Mouse (Mus musculus): Measurements from ENCODE around the gene Myb. TPM values are rescaled to one million over a fixed set of nuclear protein-coding genes. Genes with fewer than 3 reads are reported as not detected.

The Myb gene
- polyA plus RNA-seq, 1 experiment from 2014 or later, result 4.1 TPM

- Histone ChIP-seq H3K36me3 (ENCODE audit: insufficient read depth) (no peaks in the 10 kb centered on the region), H3K4me3 (ENCODE audit: low read depth, low read length) (no peak overlapping the region), H3K27me3 (ENCODE audit: insufficient read depth, low read length) (no peaks in the 10 kb centered on the region), H3K27ac (ENCODE audit: low read depth) (no peak overlapping the region), H3K9ac (no peak overlapping the region), H3K4me1 (ENCODE audit: insufficient read depth) (no peaks in the 10 kb centered on the region), H3K4me2 (no peak overlapping the region), H3K9me3 (ENCODE audit: low read depth, low read length) (no peaks in the 10 kb centered on the region)
- TF ChIP-seq CTCF (IDR thresholded peaks at IDR 0.05; ENCODE audit: low read depth), result no peak
- no peak for ATAC-seq (ENCODE audit: insufficient read depth)
- 82% methylated on average over 8 of the region's 8 CpGs for WGBS
- no peak for DNase-seq
Observed at GRCm38 (mm10) chr10:21082447-21082846, 78.3 kb downstream of the Myb start.

- H3K36me3 ChIP-seq (ENCODE audit: insufficient read depth), result no peaks in the 10 kb centered on the region
- 52% methylated on average over 14 of the region's 14 CpGs for WGBS
- no peak overlapping the region for H3K27ac ChIP-seq (ENCODE audit: low read depth)
- H3K9ac ChIP-seq, result no peak overlapping the region
- H3K4me3 ChIP-seq (ENCODE audit: low read depth, low read length), result no peak overlapping the region
- H3K4me1 ChIP-seq (ENCODE audit: insufficient read depth), result no peaks in the 10 kb centered on the region
- H3K4me2 ChIP-seq, result no peak overlapping the region
- ATAC-seq (ENCODE audit: insufficient read depth), result peak; percentile 28; the same call in 1 of the 2 replicates
- TF ChIP-seq CTCF (IDR thresholded peaks at IDR 0.05; ENCODE audit: low read depth), result no peak
- no peaks in the 10 kb centered on the region for H3K9me3 ChIP-seq (ENCODE audit: low read depth, low read length)
- no peak for DNase-seq
- H3K27me3 ChIP-seq (ENCODE audit: insufficient read depth, low read length), result no peaks in the 10 kb centered on the region
Observed at GRCm38 (mm10) chr10:21077151-21077719, 83.5 kb downstream of the Myb start.

- Histone ChIP-seq H3K27ac (ENCODE audit: low read depth) (no peak overlapping the region), H3K4me2 (no peak overlapping the region), H3K27me3 (ENCODE audit: insufficient read depth, low read length) (no peaks in the 10 kb centered on the region), H3K9me3 (ENCODE audit: low read depth, low read length) (no peaks in the 10 kb centered on the region), H3K4me3 (ENCODE audit: low read depth, low read length) (no peak overlapping the region), H3K9ac (no peak overlapping the region), H3K36me3 (ENCODE audit: insufficient read depth) (no peaks in the 10 kb centered on the region), H3K4me1 (ENCODE audit: insufficient read depth) (no peaks in the 10 kb centered on the region)
- ATAC-seq (ENCODE audit: insufficient read depth), result no peak
- DNase-seq, result no peak
- WGBS, result 82% methylated on average over 7 of the region's 7 CpGs
- no peak for TF ChIP-seq CTCF (IDR thresholded peaks at IDR 0.05; ENCODE audit: low read depth)
Observed at GRCm38 (mm10) chr10:21076731-21077130, 84.1 kb downstream of the Myb start.

GRCm38 (mm10) chr10:21076137-21076536 lies 84.6 kb downstream of the Myb start:
- Histone ChIP-seq H3K4me2 (no peak overlapping the region), H3K4me1 (ENCODE audit: insufficient read depth) (no peaks in the 10 kb centered on the region), H3K4me3 (ENCODE audit: low read depth, low read length) (no peak overlapping the region), H3K9me3 (ENCODE audit: low read depth, low read length) (no peaks in the 10 kb centered on the region), H3K36me3 (ENCODE audit: insufficient read depth) (no peaks in the 10 kb centered on the region), H3K27me3 (ENCODE audit: insufficient read depth, low read length) (no peaks in the 10 kb centered on the region), H3K27ac (ENCODE audit: low read depth) (no peak overlapping the region), H3K9ac (no peak overlapping the region)
- no peak for TF ChIP-seq CTCF (IDR thresholded peaks at IDR 0.05; ENCODE audit: low read depth)
- WGBS, result 98% methylated on average over 1 of the region's 1 CpGs
- DNase-seq (no peak), ATAC-seq (ENCODE audit: insufficient read depth) (no peak)

Other genes with a start within 250 kb of the Myb start
- 7.9 and 8.1 TPM in 2 replicates for gene Ahi1, start 208.4 kb downstream of the Myb start, polyA plus RNA-seq (2014; fragmentation: Nextera tagmentation; extraction: Ambion mirVana)
- gene Hbs1l, start 135.0 kb upstream of the Myb start, polyA plus RNA-seq (2014; fragmentation: Nextera tagmentation; extraction: Ambion mirVana), result 88.6 and 92.5 TPM in 2 replicates
- 0.08 TPM in 1 of 2 replicates, not detected in the other for gene Aldh8a1, start 216.3 kb upstream of the Myb start, polyA plus RNA-seq (2014; fragmentation: Nextera tagmentation; extraction: Ambion mirVana)